Mouse (Mus musculus): ENCODE results near the gene Gprc5d. TPM values are rescaled to one million over a fixed set of nuclear protein-coding genes. Genes with fewer than 3 reads are reported as not detected.

Gprc5d gene
- not detected in 2 replicates for polyA plus RNA-seq (2015; fragmentation: Nextera tagmentation; extraction: Ambion mirVana)

GRCm38 (mm10) chr6:135118183-135118582 lies at the start of gene Gprc5d:
Gene Gprc5d (minus strand): TSS chr6:135118283.

GRCm38 (mm10) chr6:135065236-135065957 lies 52.7 kb downstream of the Gprc5d start, which contains the start of gene Gprc5a:
Gene Gprc5a (plus strand): TSS chr6:135065651.

Other genes with a start within 250 kb of the Gprc5d start
- 34.1 and 34.6 TPM in 2 replicates for gene Gpr19, start 219.7 kb downstream of the Gprc5d start, polyA plus RNA-seq (2015; fragmentation: Nextera tagmentation; extraction: Ambion mirVana)
- gene Cdkn1b, start 197.9 kb downstream of the Gprc5d start, polyA plus RNA-seq (2015; fragmentation: Nextera tagmentation; extraction: Ambion mirVana) = 17.2 and 18.0 TPM in 2 replicates
- gene Apold1, start 136.6 kb downstream of the Gprc5d start, polyA plus RNA-seq (2015; fragmentation: Nextera tagmentation; extraction: Ambion mirVana) = 3.2 and 3.7 TPM in 2 replicates
- 58.0 and 59.4 TPM in 2 replicates for gene Ddx47, start 106.7 kb downstream of the Gprc5d start, polyA plus RNA-seq (2015; fragmentation: Nextera tagmentation; extraction: Ambion mirVana)
- 0.37 and 0.74 TPM in 2 replicates for gene Gprc5a, start 52.6 kb downstream of the Gprc5d start, polyA plus RNA-seq (2015; fragmentation: Nextera tagmentation; extraction: Ambion mirVana)
- gene Fam234b, start 79.7 kb upstream of the Gprc5d start, polyA plus RNA-seq (2015; fragmentation: Nextera tagmentation; extraction: Ambion mirVana) = 85.1 and 97.9 TPM in 2 replicates
- 13.8 TPM in 2 replicates for gene Hebp1, start 79.7 kb upstream of the Gprc5d start, polyA plus RNA-seq (2015; fragmentation: Nextera tagmentation; extraction: Ambion mirVana)
- gene Gsg1, start 136.1 kb upstream of the Gprc5d start, polyA plus RNA-seq (2015; fragmentation: Nextera tagmentation; extraction: Ambion mirVana) = 0.29 and 0.53 TPM in 2 replicates
- not detected in 2 replicates for gene Pbp2, start 192.1 kb upstream of the Gprc5d start, polyA plus RNA-seq (2015; fragmentation: Nextera tagmentation; extraction: Ambion mirVana)
- 7.0 and 8.6 TPM in 2 replicates for gene Emp1, start 244.3 kb upstream of the Gprc5d start, polyA plus RNA-seq (2015; fragmentation: Nextera tagmentation; extraction: Ambion mirVana)